Comparison of ENCODE assay signal across 10 mouse cellular contexts in genomic region chr9:65561016-65561415, GRCm38 (mm10). TPM values are rescaled to one million over a fixed set of nuclear protein-coding genes. Genes with fewer than 3 reads are reported as not detected.
A peak's percentile ranks its signal among the peaks of the same experiment; 100 is the strongest.
DNase-seq lines count a peak whose midpoint lies in the region; ATAC-seq and TF ChIP-seq lines count a peak whose summit lies in the region.
"Had no signal": no experiment of that assay in that cellular context is flagged by ENCODE, and none has a peak within 500 bp of the region (broad histone marks: within the 10 kb centered on the region; RNA-seq: fewer than 3 reads in every experiment).

No protein-coding gene starts in this region.

- peak overlapping the region; percentile 73 for H3K4me2 ChIP-seq in myocyte (ENCODE audit: low read depth)
- no peak overlapping the region for H3K4me2 ChIP-seq in midbrain, embryonic 11.5 days
- H3K4me2 ChIP-seq: embryonic facial prominence, embryonic 15.5 days had no signal

- ATAC-seq in midbrain, embryonic 11.5 days (ENCODE audit: low FRiP score) = no peak

- 62% methylated on average over 4 of the region's 4 CpGs for WGBS in heart, adult 2 months
- WGBS in midbrain, embryonic 11.5 days = 88% methylated on average over 4 of the region's 4 CpGs

- no peak overlapping the region for H3K9ac ChIP-seq in heart, adult 2 months (ENCODE audit: low read depth, low read length)
- no peak overlapping the region for H3K9ac ChIP-seq in midbrain, embryonic 11.5 days (ENCODE audit: low read length)
- H3K9ac ChIP-seq: embryonic facial prominence, embryonic 15.5 days had no signal

- H3K27me3 ChIP-seq in heart, adult 2 months (ENCODE audit: control insufficient read depth, insufficient read depth, low read length) = no peaks in the 10 kb centered on the region
- no peaks in the 10 kb centered on the region for H3K27me3 ChIP-seq in myocyte (ENCODE audit: control insufficient read depth, insufficient read depth, insufficient read length)
- no peaks in the 10 kb centered on the region for H3K27me3 ChIP-seq in midbrain, embryonic 11.5 days (ENCODE audit: control insufficient read depth, insufficient read depth, low read length)
- H3K27me3 ChIP-seq: embryonic facial prominence, embryonic 15.5 days had no signal

- no peaks in the 10 kb centered on the region for H3K79me2 ChIP-seq in heart, adult 2 months (replicated peaks; ENCODE audit: control insufficient read depth, insufficient read depth, low read length)
- no peaks in the 10 kb centered on the region for H3K79me2 ChIP-seq in myocyte (ENCODE audit: control insufficient read depth, insufficient read depth)

- H3K4me1 ChIP-seq in heart, adult 2 months (ENCODE audit: control insufficient read depth, insufficient read depth, low read length) = peaks cover 19% of the 10 kb centered on the region
- peaks cover 6% of the 10 kb centered on the region; the same call in 1 of the 2 replicates for H3K4me1 ChIP-seq in midbrain, embryonic 11.5 days (ENCODE audit: control insufficient read depth, insufficient read depth, low read length)

- H3K9me3 ChIP-seq in midbrain, embryonic 11.5 days (ENCODE audit: control insufficient read depth, low read length) = no peaks in the 10 kb centered on the region
- H3K9me3 ChIP-seq: embryonic facial prominence, embryonic 15.5 days had no signal

- no peak overlapping the region for H3ac ChIP-seq in myocyte (ENCODE audit: control insufficient read depth, insufficient read length)

- peak; percentile 87; the same call in 1 of the 2 replicates for TF ChIP-seq EP300 in heart, adult 2 months (IDR thresholded peaks at IDR 0.05; ENCODE audit: insufficient read depth, low read depth, low read length)

- peaks cover 3% of the 10 kb centered on the region for H3K36me3 ChIP-seq in heart, adult 2 months (ENCODE audit: control insufficient read depth, insufficient read depth, low read length)
- peaks cover 29% of the 10 kb centered on the region for H3K36me3 ChIP-seq in myocyte (ENCODE audit: control insufficient read depth, insufficient read depth)
- no peaks in the 10 kb centered on the region; the same call in 1 of the 2 replicates for H3K36me3 ChIP-seq in midbrain, embryonic 11.5 days (ENCODE audit: control insufficient read depth, insufficient read depth, low read length)

- peak in 1 of 2 experiments; percentile 73 for DNase-seq in heart, adult 2 months
- DNase-seq in heart, adult 8-10 months (ENCODE audit: low spot score) = no peak
- DNase-seq in right cerebral cortex, postnatal 10 days (ENCODE audit: low spot score in 2 of 2) = peak; percentile 51 to 70
- no peak for DNase-seq in right cerebral cortex, adult 18-20 months
- DNase-seq in gastrocnemius, postnatal 14 days = peak; percentile 71
- DNase-seq in midbrain, embryonic 11.5 days (ENCODE audit: low spot score, missing footprints) = no peak
- DNase-seq in frontal cortex, postnatal 14 days (ENCODE audit: low spot score in 2 of 2) = no peak

- intact Hi-C loops in heart, adult 2 months (cut with DNase I) = no loop called here
- intact Hi-C loops in gastrocnemius, postnatal 14 days (cut with DNase I; ENCODE audit: low total_unique reads) = no loop called here

- peak overlapping the region; percentile 71 for H3K27ac ChIP-seq in heart, adult 2 months
- H3K27ac ChIP-seq in midbrain, embryonic 11.5 days (ENCODE audit: low read depth, low read length) = no peak overlapping the region
- H3K27ac ChIP-seq: embryonic facial prominence, embryonic 15.5 days had no signal

- TF ChIP-seq CTCF in heart, adult 2 months (IDR thresholded peaks at IDR 0.05) = no peak

- TF ChIP-seq POLR2A in heart, adult 2 months (IDR thresholded peaks at IDR 0.05; ENCODE audit: insufficient read depth, low read depth, low read length) = no peak
- TF ChIP-seq POLR2A in myocyte (IDR thresholded peaks at IDR 0.05; ENCODE audit: insufficient read length, low read depth) = no peak

- H3K4me3 ChIP-seq in heart, adult 2 months = no peak overlapping the region
- H3K4me3 ChIP-seq in myocyte = no peak overlapping the region
- no peak overlapping the region for H3K4me3 ChIP-seq in midbrain, embryonic 11.5 days (ENCODE audit: low read depth, low read length)
- H3K4me3 ChIP-seq: embryonic facial prominence, embryonic 15.5 days had no signal

TF ChIP-seq in myocyte, 11 proteins besides CTCF, POLR2A, EP300 and RAD21:
- TF ChIP-seq MYOD1 (IDR thresholded peaks at IDR 0.05; ENCODE audit: control insufficient read depth in 1 of 3, insufficient read length in 2 of 3, low read depth in 2 of 3) (no peak), E2F4 (IDR thresholded peaks at IDR 0.05; ENCODE audit: insufficient read depth) (no peak), MYOG (IDR thresholded peaks at IDR 0.05; ENCODE audit: control insufficient read depth in 1 of 3, insufficient read depth in 1 of 3, insufficient read length in 2 of 3, low read depth in 2 of 3) (no peak), USF1 (IDR thresholded peaks at IDR 0.05; ENCODE audit: low read depth) (no peak), POLR2AphosphoS2 (IDR thresholded peaks at IDR 0.05; ENCODE audit: insufficient read length, low read depth) (no peak), TCF3 (IDR thresholded peaks at IDR 0.05; ENCODE audit: insufficient read length, low read depth) (no peak), TCF12 (IDR thresholded peaks at IDR 0.05; ENCODE audit: insufficient read depth, poor library complexity, severe bottlenecking) (no peak)
TF ChIP-seq in myocyte: peak in this region for 0.

RNA-seq across cellular contexts. Expression of gene Plekho2, which starts 18.8 kb away (rescaled TPM):
- total RNA-seq in heart, adult 2 months (2021) = 10 to 100 TPM in 1 of 2 experiments, 1 to 10 TPM in 1; 9.9 to 11.1 TPM
- polyA plus RNA-seq in heart, adult 2 months (2012; rRNA removed) = 16.5 and 18.8 TPM in 2 replicates
- total RNA-seq in heart, adult 8-10 months (2022) = 10 to 100 TPM in 3 of 4 experiments, 1 to 10 TPM in 1; 7.4 to 12.3 (median 10.8) TPM
- total RNA-seq in gastrocnemius, postnatal 14 days (2021) = 10 to 100 TPM in 1 of 2 experiments, 1 to 10 TPM in 1; 8.3 to 10.7 TPM
- 14.6 TPM for polyA plus RNA-seq in myocyte (2012; fragmentation: generic; extraction: Trizol)
- 8.2 and 9.0 TPM in 2 replicates for polyA plus RNA-seq in midbrain, embryonic 11.5 days (2014; fragmentation: Nextera tagmentation; extraction: Ambion mirVana)

RNA-seq across cellular contexts. Expression of gene Pif1, which starts 25.9 kb away (rescaled TPM):
- not detected for total RNA-seq in heart, adult 2 months (2021)
- polyA plus RNA-seq in heart, adult 2 months (2012; rRNA removed) = 0.18 and 0.23 TPM in 2 replicates
- total RNA-seq in heart, adult 8-10 months (2022) = not detected
- under 1 TPM; 0.44 to 0.57 TPM for total RNA-seq in gastrocnemius, postnatal 14 days (2021)
- 6.9 TPM for polyA plus RNA-seq in myocyte (2012; fragmentation: generic; extraction: Trizol)
- 12.0 and 13.6 TPM in 2 replicates for polyA plus RNA-seq in midbrain, embryonic 11.5 days (2014; fragmentation: Nextera tagmentation; extraction: Ambion mirVana)

RNA-seq across cellular contexts. Expression of gene Ankdd1a, which starts 41.0 kb away (rescaled TPM):
- total RNA-seq in heart, adult 2 months (2021) = not detected
- not detected in 2 replicates for polyA plus RNA-seq in heart, adult 2 months (2012; rRNA removed)
- not detected for total RNA-seq in heart, adult 8-10 months (2022)
- total RNA-seq in gastrocnemius, postnatal 14 days (2021) = not detected
- 0.02 TPM for polyA plus RNA-seq in myocyte (2012; fragmentation: generic; extraction: Trizol)
- not detected in 2 replicates for polyA plus RNA-seq in midbrain, embryonic 11.5 days (2014; fragmentation: Nextera tagmentation; extraction: Ambion mirVana)
- total RNA-seq: ES-E14 had no signal

Comparison
In these comparisons a context has a peak if more than half of its experiments do, and no peak if none do; other contexts are left out.
1. DNase-seq: peak in right cerebral cortex, postnatal 10 days (2 of 2) and gastrocnemius, postnatal 14 days (single experiment); none in heart, adult 8-10 months (single experiment), right cerebral cortex, adult 18-20 months (single experiment), midbrain, embryonic 11.5 days (single experiment) and frontal cortex, postnatal 14 days (0 of 2).